Mouse (Mus musculus) ES-Bruce4 (cell line): ENCODE results near the gene Art5.

Experiments
- CTCF ChIP-seq: IDR thresholded peaks from one replicate; pipeline ENCODE4 v1.8.1; 2011; ENCODE audit warnings: low read depth, low read length
- EP300 ChIP-seq: IDR thresholded peaks from 2 replicates; pipeline ENCODE4 v1.6.1; 2011; ENCODE audit warnings: low read depth, low read length; ENCODE audit not compliant: insufficient read depth
- POLR2A ChIP-seq: IDR thresholded peaks from one replicate; pipeline ENCODE4 v1.8.1; 2011; ENCODE audit warnings: low read length; ENCODE audit not compliant: insufficient read depth

DNA sequence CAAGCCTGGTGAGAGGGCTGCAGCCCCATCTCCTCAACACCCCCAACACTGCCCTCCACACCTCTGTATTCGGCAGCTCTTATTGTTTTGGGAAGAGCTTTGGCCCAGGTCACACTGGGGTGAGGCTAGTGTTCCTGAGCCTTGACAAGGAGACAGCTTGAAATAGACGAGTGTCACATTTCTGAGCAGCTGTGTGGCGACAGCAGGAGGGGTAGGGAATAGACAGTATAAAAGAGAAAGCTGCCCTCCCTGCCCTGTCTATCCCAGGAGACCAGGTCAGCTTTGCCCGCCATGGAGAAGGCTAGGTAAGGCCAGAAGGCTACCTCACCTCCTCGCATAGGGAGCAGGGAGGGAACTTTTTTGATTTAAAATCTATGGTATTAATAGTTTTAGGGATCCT, 7.8 kb downstream of the Art5 start, which contains the start of gene Art1:
- no peak for TF ChIP-seq CTCF
- no peak for TF ChIP-seq POLR2A
- TF ChIP-seq EP300 = no peak
